Mouse (Mus musculus) retina, adult 2 months (tissue): ENCODE data around the gene Gm5788.
"Not testable (repeated sequence)": the region's sequence is repeated elsewhere in the genome, so short reads cannot be mapped to it uniquely, and the experiment has no call there.

Experiments used
- DNase-seq: peaks from one replicate; pipeline ENCODE4 v3.0.0-alpha.2; 2012; ENCODE audit warnings: low read depth, low spot score

Gene Gm5788

GRCm38 (mm10) chr12:87494421-87494820 is at the start of gene Gm5788:
Gm5788 (plus strand) TSS chr12:87494721.
- not testable (repeated sequence) for DNase-seq

GRCm38 (mm10) chr12:87449456-87449855 is 45.1 kb upstream of the Gm5788 start:
- no peak for DNase-seq

GRCm38 (mm10) chr12:87464678-87465297 is 29.7 kb upstream of the Gm5788 start:
- DNase-seq = no peak

GRCm38 (mm10) chr12:87470263-87471136 is 24.0 kb upstream of the Gm5788 start:
- DNase-seq = no peak

GRCm38 (mm10) chr12:87471421-87471963 is 23.0 kb upstream of the Gm5788 start:
- DNase-seq = no peak

GRCm38 (mm10) chr12:87471964-87472786 is 22.3 kb upstream of the Gm5788 start, which contains the start of gene Snw1:
Snw1 (minus strand) TSS chr12:87472274.
- peak; percentile 91 for DNase-seq

GRCm38 (mm10) chr12:87474756-87475155 is 19.8 kb upstream of the Gm5788 start:
- DNase-seq = no peak

- not testable (repeated sequence) for DNase-seq
Observed at GRCm38 (mm10) chr12:87482482-87482881, 12.0 kb upstream of the Gm5788 start.

- not testable (repeated sequence) for DNase-seq
Observed at GRCm38 (mm10) chr12:87488683-87489082, 5.8 kb upstream of the Gm5788 start.

- not testable (repeated sequence) for DNase-seq
Observed at GRCm38 (mm10) chr12:87514016-87514415, 19.5 kb downstream of the Gm5788 start, which contains the start of gene Gm8300. Gm8300 (plus strand) TSS chr12:87514316.

GRCm38 (mm10) chr12:87519616-87520015 is 25.1 kb downstream of the Gm5788 start:
- DNase-seq = not testable (repeated sequence)

- no peak for DNase-seq
Observed at GRCm38 (mm10) chr12:87543927-87544326, 49.4 kb downstream of the Gm5788 start.
